Mouse (Mus musculus): ENCODE results near the gene Olfr1442. TPM values are rescaled to one million over a fixed set of nuclear protein-coding genes. Genes with fewer than 3 reads are reported as not detected.

Olfr1442 gene
- polyA plus RNA-seq, 1 experiment, result not detected

Other genes with a start within 250 kb of the Olfr1442 start
- not detected in 2 replicates for gene Pfpl, start 242.5 kb upstream of the Olfr1442 start, polyA plus RNA-seq (2012; rRNA removed)
- 11.6 and 15.2 TPM in 2 replicates for gene Mpeg1, start 209.7 kb upstream of the Olfr1442 start, polyA plus RNA-seq (2012; rRNA removed)
- 12.6 and 16.8 TPM in 2 replicates for gene Dtx4, start 169.0 kb upstream of the Olfr1442 start, polyA plus RNA-seq (2012; rRNA removed)
- gene Fam111a, start 124.7 kb upstream of the Olfr1442 start, polyA plus RNA-seq (2012; rRNA removed), result 5.8 and 6.2 TPM in 2 replicates
- gene Gm4952, start 70.5 kb upstream of the Olfr1442 start, polyA plus RNA-seq (2012; rRNA removed), result not detected in 2 replicates
- 0.14 and 0.15 TPM in 2 replicates for gene Glyat, start 37.1 kb upstream of the Olfr1442 start, polyA plus RNA-seq (2012; rRNA removed)
- not detected in 2 replicates for gene Olfr1443, start 7.7 kb downstream of the Olfr1442 start, polyA plus RNA-seq (2012; rRNA removed)
- not detected in 2 replicates for gene Keg1, start 25.3 kb downstream of the Olfr1442 start, polyA plus RNA-seq (2012; rRNA removed)
- gene Cntf, start 95.2 kb downstream of the Olfr1442 start, polyA plus RNA-seq (2012; rRNA removed), result 1.8 and 2.9 TPM in 2 replicates
- 37.0 and 44.0 TPM in 2 replicates for gene Zfp91, start 125.7 kb downstream of the Olfr1442 start, polyA plus RNA-seq (2012; rRNA removed)
- gene Lpxn, start 125.8 kb downstream of the Olfr1442 start, polyA plus RNA-seq (2012; rRNA removed), result 4.3 and 5.1 TPM in 2 replicates
- not detected in 2 replicates for gene Gm5244, start 176.2 kb downstream of the Olfr1442 start, polyA plus RNA-seq (2012; rRNA removed)
- gene Olfr1444, start 186.8 kb downstream of the Olfr1442 start, polyA plus RNA-seq (2012; rRNA removed), result not detected in 2 replicates
- gene Olfr1445, start 213.4 kb downstream of the Olfr1442 start, polyA plus RNA-seq (2012; rRNA removed), result not detected in 2 replicates
- not detected in 2 replicates for gene Olfr1446, start 223.1 kb downstream of the Olfr1442 start, polyA plus RNA-seq (2012; rRNA removed)
- gene Olfr1447, start 233.3 kb downstream of the Olfr1442 start, polyA plus RNA-seq (2012; rRNA removed), result not detected in 2 replicates

Measured in urinary bladder, adult 2 months (tissue).